In genomic region chr5:114296693-114297631, GRCm38 (mm10) we compare ENCODE assay signal across 9 mouse cellular contexts. TPM values are rescaled to one million over a fixed set of nuclear protein-coding genes. Genes with fewer than 3 reads are reported as not detected.
DNase-seq lines count a peak whose midpoint lies in the region; ATAC-seq and TF ChIP-seq lines count a peak whose summit lies in the region.
"Had no signal": no experiment of that assay in that cellular context is flagged by ENCODE, and none has a peak within 500 bp of the region (broad histone marks: within the 10 kb centered on the region; RNA-seq: fewer than 3 reads in every experiment).

No protein-coding gene starts in this region.

- peak overlapping the region; percentile 42; the same call in 1 of the 2 replicates for H3K27ac ChIP-seq in kidney, embryonic 14.5 days (ENCODE audit: low read depth, low read length)
- H3K27ac ChIP-seq in neural tube, embryonic 15.5 days (replicated peaks) = no peak overlapping the region

- peak; percentile 63 for TF ChIP-seq CTCF in E14TG2a.4 (conservative IDR thresholded peaks at IDR 0.05; ENCODE audit: low read length)

- no peaks in the 10 kb centered on the region for H3K27me3 ChIP-seq in kidney, embryonic 14.5 days (ENCODE audit: control insufficient read depth, insufficient read depth, low read length)
- peaks cover 13% of the 10 kb centered on the region for H3K27me3 ChIP-seq in E14TG2a.4 (ENCODE audit: insufficient read depth, low read length)
- H3K27me3 ChIP-seq in neural tube, embryonic 15.5 days (replicated peaks) = peaks cover 45% of the 10 kb centered on the region

- no peak for ATAC-seq in kidney, embryonic 14.5 days (ENCODE audit: low FRiP score, low TSS enrichment)
- ATAC-seq in neural tube, embryonic 15.5 days (ENCODE audit: low FRiP score) = no peak

- H3K9me3 ChIP-seq in kidney, embryonic 14.5 days (ENCODE audit: control insufficient read depth, low read length) = no peaks in the 10 kb centered on the region
- H3K9me3 ChIP-seq in E14TG2a.4 (ENCODE audit: low read length) = no peaks in the 10 kb centered on the region
- no peaks in the 10 kb centered on the region for H3K9me3 ChIP-seq in neural tube, embryonic 15.5 days (replicated peaks)

- H3K4me3 ChIP-seq in kidney, embryonic 14.5 days (ENCODE audit: low read length) = no peak overlapping the region
- peak overlapping the region; percentile 29 for H3K4me3 ChIP-seq in E14TG2a.4 (replicated peaks; ENCODE audit: low read length)
- no peak overlapping the region for H3K4me3 ChIP-seq in neural tube, embryonic 15.5 days (replicated peaks)

- H3K4me1 ChIP-seq in kidney, embryonic 14.5 days (ENCODE audit: control insufficient read depth, insufficient read depth, low read length) = no peaks in the 10 kb centered on the region
- H3K4me1 ChIP-seq in E14TG2a.4 (replicated peaks; ENCODE audit: low read depth, low read length) = peaks cover 36% of the 10 kb centered on the region
- peaks cover 27% of the 10 kb centered on the region for H3K4me1 ChIP-seq in neural tube, embryonic 15.5 days

- DNase-seq in kidney, adult 11 months = no peak
- DNase-seq in c-Kit-positive CD71-positive TER-119-negative erythroid progenitor cells, embryonic 14.5 days (ENCODE audit: low read depth) = peak; percentile 27
- peak; percentile 16 to 48 for DNase-seq in heart, postnatal 36 days
- no peak for DNase-seq in cerebellum, adult 11-12 months
- DNase-seq in Muller cell, postnatal 12 days (ENCODE audit: inconsistent ontology term) = no peak

- no peak overlapping the region for H3K9ac ChIP-seq in kidney, embryonic 14.5 days (ENCODE audit: low read depth, low read length)
- no peak overlapping the region for H3K9ac ChIP-seq in neural tube, embryonic 15.5 days (replicated peaks)

- intact Hi-C loops in heart, postnatal 36 days (cut with DNase I) = no loop called here

- no peak overlapping the region for H3K4me2 ChIP-seq in kidney, embryonic 14.5 days (replicated peaks; ENCODE audit: low read depth, low read length)
- H3K4me2 ChIP-seq in neural tube, embryonic 15.5 days = 0 out of 2 replicates have a peak overlapping the region, but pooled peaks have one; percentile 13

- WGBS in kidney, embryonic 14.5 days = 20% methylated on average over 22 of the region's 22 CpGs
- WGBS in neural tube, embryonic 15.5 days = 13% methylated on average over 22 of the region's 22 CpGs

- no peaks in the 10 kb centered on the region for H3K36me3 ChIP-seq in kidney, embryonic 14.5 days (ENCODE audit: control insufficient read depth, insufficient read depth, low read length)
- no peaks in the 10 kb centered on the region for H3K36me3 ChIP-seq in E14TG2a.4 (ENCODE audit: insufficient read depth, low read length)
- no peaks in the 10 kb centered on the region for H3K36me3 ChIP-seq in neural tube, embryonic 15.5 days

RNA-seq across cellular contexts. Expression of gene Myo1h, which starts 8.0 kb away (rescaled TPM):
- 1.8 and 2.7 TPM in 2 replicates for polyA plus RNA-seq in kidney, embryonic 14.5 days (2014; fragmentation: Nextera tagmentation; extraction: Ambion mirVana)
- under 1 TPM in 1 of 2 experiments, not detected in 1; 0.14 TPM for total RNA-seq in heart, postnatal 36 days (2021)
- polyA plus RNA-seq in neural tube, embryonic 15.5 days (2015; fragmentation: Nextera tagmentation; extraction: Ambion mirVana) = 0.56 and 0.64 TPM in 2 replicates

RNA-seq across cellular contexts. Expression of gene Foxn4, which starts 23.4 kb away (rescaled TPM):
- 0.11 TPM in 1 of 2 replicates, not detected in the other for polyA plus RNA-seq in kidney, embryonic 14.5 days (2014; fragmentation: Nextera tagmentation; extraction: Ambion mirVana)
- total RNA-seq in heart, postnatal 36 days (2021) = not detected
- polyA plus RNA-seq in neural tube, embryonic 15.5 days (2015; fragmentation: Nextera tagmentation; extraction: Ambion mirVana) = not detected in 2 replicates
- polyA plus RNA-seq: neural tube, embryonic 14.5 days had no signal

Comparison
In these comparisons a context has a peak if more than half of its experiments do, and no peak if none do; other contexts are left out.
1. DNase-seq: peak in c-Kit-positive CD71-positive TER-119-negative erythroid progenitor cells, embryonic 14.5 days (single experiment) and heart, postnatal 36 days (2 of 2); none in kidney, adult 11 months (single experiment), cerebellum, adult 11-12 months (single experiment) and Muller cell, postnatal 12 days (single experiment).